Comparison of ENCODE assay signal across 27 mouse cellular contexts in the genomic region with DNA sequence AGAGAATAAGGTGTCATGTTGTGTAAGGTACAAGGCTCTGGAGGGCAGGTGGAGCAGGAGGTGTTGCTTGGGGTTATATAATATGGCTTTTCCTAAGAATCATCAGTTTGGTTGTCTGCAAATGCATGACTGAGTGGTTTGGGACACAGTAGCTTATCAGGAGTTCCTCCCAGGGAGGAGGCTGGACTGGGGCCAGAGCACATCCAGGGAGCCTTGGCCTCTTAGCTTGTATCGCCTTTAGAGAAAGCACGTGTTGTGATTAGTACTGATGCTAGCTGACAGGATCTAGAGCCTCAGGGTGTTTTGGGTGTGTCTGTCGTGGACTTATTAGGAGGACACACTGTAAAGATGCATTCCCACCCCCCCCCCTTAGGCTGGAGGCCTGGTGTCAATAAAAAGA. TPM values are rescaled to one million over a fixed set of nuclear protein-coding genes. Genes with fewer than 3 reads are reported as not detected.
DNase-seq lines count a peak whose midpoint lies in the region; ATAC-seq and TF ChIP-seq lines count a peak whose summit lies in the region.
"Had no signal": no experiment of that assay in that cellular context is flagged by ENCODE, and none has a peak within 500 bp of the region (broad histone marks: within the 10 kb centered on the region; RNA-seq: fewer than 3 reads in every experiment).

No protein-coding gene starts in this region.

- H3K36me3 ChIP-seq in liver, postnatal 0 days (replicated peaks; ENCODE audit: insufficient read depth, low read length), result no peaks in the 10 kb centered on the region
- no peaks in the 10 kb centered on the region for H3K36me3 ChIP-seq in hindbrain, embryonic 12.5 days
- no peaks in the 10 kb centered on the region for H3K36me3 ChIP-seq in intestine, embryonic 16.5 days (ENCODE audit: control insufficient read depth, insufficient read depth, low read length)
- H3K36me3 ChIP-seq: G1E; kidney, embryonic 15.5 days; limb, embryonic 10.5 days; midbrain, embryonic 10.5 days; neural tube, embryonic 13.5 days had no signal

- no peaks in the 10 kb centered on the region for H3K9me3 ChIP-seq in liver, postnatal 0 days (ENCODE audit: low read length)
- H3K9me3 ChIP-seq in hindbrain, embryonic 12.5 days (replicated peaks), result no peaks in the 10 kb centered on the region
- H3K9me3 ChIP-seq in intestine, embryonic 16.5 days (ENCODE audit: control insufficient read depth, low read length), result no peaks in the 10 kb centered on the region
- H3K9me3 ChIP-seq: G1E; kidney, embryonic 15.5 days; limb, embryonic 10.5 days; midbrain, embryonic 10.5 days; neural tube, embryonic 13.5 days had no signal

- H3K27ac ChIP-seq in liver, postnatal 0 days (ENCODE audit: low read depth), result peak overlapping the region; percentile 25; the same call in 1 of the 2 replicates
- no peak overlapping the region for H3K27ac ChIP-seq in hindbrain, embryonic 12.5 days
- H3K27ac ChIP-seq in intestine, embryonic 16.5 days (ENCODE audit: low read length), result no peak overlapping the region
- H3K27ac ChIP-seq: kidney, embryonic 15.5 days; limb, embryonic 10.5 days; midbrain, embryonic 10.5 days; neural tube, embryonic 13.5 days had no signal

- TF ChIP-seq CTCF in liver, postnatal 0 days (IDR thresholded peaks at IDR 0.05; ENCODE audit: low read depth), result no peak

- 49% methylated on average over 3 of the region's 3 CpGs for WGBS in liver, postnatal 0 days (ENCODE audit: insufficient replicate concordance)
- WGBS in hindbrain, embryonic 12.5 days, result 67% methylated on average over 3 of the region's 3 CpGs
- WGBS in intestine, embryonic 16.5 days, result 67% methylated on average over 3 of the region's 3 CpGs

- peaks cover 14% of the 10 kb centered on the region for H3K4me1 ChIP-seq in liver, postnatal 0 days (ENCODE audit: insufficient read depth)
- H3K4me1 ChIP-seq in hindbrain, embryonic 12.5 days, result no peaks in the 10 kb centered on the region; the same call in 1 of the 2 replicates
- no peaks in the 10 kb centered on the region for H3K4me1 ChIP-seq in intestine, embryonic 16.5 days (ENCODE audit: control insufficient read depth, insufficient read depth, low read length)
- H3K4me1 ChIP-seq: kidney, embryonic 15.5 days; limb, embryonic 10.5 days; midbrain, embryonic 10.5 days had no signal

- 0 out of 2 replicates have a peak, but pooled peaks cover 3% of the 10 kb centered on the region for H3K27me3 ChIP-seq in liver, postnatal 0 days (ENCODE audit: insufficient read depth, low read length)
- H3K27me3 ChIP-seq in hindbrain, embryonic 12.5 days, result peaks cover 20% of the 10 kb centered on the region
- 0 out of 2 replicates have a peak, but pooled peaks cover 3% of the 10 kb centered on the region for H3K27me3 ChIP-seq in intestine, embryonic 16.5 days (replicated peaks; ENCODE audit: control insufficient read depth, insufficient read depth, low read length)

- peak overlapping the region; percentile 24; the same call in 1 of the 2 replicates for H3K4me2 ChIP-seq in liver, postnatal 0 days (ENCODE audit: low read depth, low read length)
- H3K4me2 ChIP-seq in hindbrain, embryonic 12.5 days (replicated peaks), result no peak overlapping the region
- H3K4me2 ChIP-seq in intestine, embryonic 16.5 days (ENCODE audit: low read depth, low read length), result no peak overlapping the region
- H3K4me2 ChIP-seq: heart, embryonic 11.5 days; kidney, embryonic 15.5 days; neural tube, embryonic 13.5 days had no signal

- no peak for TF ChIP-seq EP300 in liver, postnatal 0 days (IDR thresholded peaks at IDR 0.05; ENCODE audit: low read depth)

- DNase-seq in spleen, adult 12 weeks (ENCODE audit: low spot score), result peak; percentile 11
- no peak for DNase-seq in spleen, postnatal 14 days (ENCODE audit: low spot score in 2 of 2)
- peak; percentile 74 for DNase-seq in adrenal gland, postnatal 10 days
- DNase-seq in liver, postnatal 0 days, result peak; percentile 36
- DNase-seq: B cell, adult 2 months; cerebellum, adult 8-10 months; forebrain, postnatal 0 days; gastrocnemius, postnatal 14 days; heart, adult 11 months; kidney, adult 11 months; kidney, postnatal 36 days; lung, postnatal 10 days; right cerebral cortex, postnatal 14 days; spleen, adult 18-20 months; thymus, postnatal 4 days had no signal

- H3K9ac ChIP-seq in liver, postnatal 0 days (replicated peaks), result no peak overlapping the region
- H3K9ac ChIP-seq in hindbrain, embryonic 12.5 days, result no peak overlapping the region
- H3K9ac ChIP-seq in intestine, embryonic 16.5 days (ENCODE audit: low read depth, low read length), result no peak overlapping the region
- H3K9ac ChIP-seq: forebrain, postnatal 0 days; kidney, embryonic 15.5 days; neural tube, embryonic 13.5 days had no signal

- peak; percentile 76 for ATAC-seq in erythroid progenitor cell, adult 5-6 weeks (replicated peaks; ENCODE audit: low FRiP score, poor library complexity, severe bottlenecking)
- ATAC-seq in liver, postnatal 0 days, result peak; percentile 56; the same call in 1 of the 2 replicates
- ATAC-seq in hindbrain, embryonic 12.5 days (ENCODE audit: low FRiP score), result no peak
- ATAC-seq in intestine, embryonic 16.5 days, result no peak
- ATAC-seq: activated CD4-positive, CD25-positive, alpha-beta regulatory T cell, adult 4 months; forebrain, postnatal 0 days; midbrain, embryonic 16.5 days had no signal

- H3K4me3 ChIP-seq in liver, postnatal 0 days (ENCODE audit: low read depth, low read length), result no peak overlapping the region
- H3K4me3 ChIP-seq in hindbrain, embryonic 12.5 days, result no peak overlapping the region
- no peak overlapping the region for H3K4me3 ChIP-seq in intestine, embryonic 16.5 days (ENCODE audit: low read length)
- H3K4me3 ChIP-seq: kidney, embryonic 15.5 days; limb, embryonic 10.5 days; midbrain, embryonic 10.5 days; myocyte; neural tube, embryonic 13.5 days had no signal

RNA-seq across cellular contexts. Expression of a gene that starts 7.0 kb away (rescaled TPM):
- total RNA-seq in adrenal gland, postnatal 10 days (2021), result 100 to 1,000 TPM; 147 to 154 TPM
- total RNA-seq in erythroid progenitor cell, adult 5-6 weeks (2015; ENCODE audit: low replicate concordance), result 85.1 and 85.8 TPM in 2 replicates
- total RNA-seq in erythroid progenitor cell, adult 5-6 weeks (2017; ENCODE audit: low replicate concordance), result 66.9 and 68.2 TPM in 2 replicates
- 61.2 and 68.4 TPM in 2 replicates for polyA plus RNA-seq in liver, postnatal 0 days (2015; fragmentation: Nextera tagmentation; extraction: Ambion mirVana)
- 194 and 202 TPM in 2 replicates for polyA plus RNA-seq in hindbrain, embryonic 12.5 days (2016; fragmentation: Nextera tagmentation; extraction: Ambion mirVana)
- 166 and 186 TPM in 2 replicates for polyA plus RNA-seq in intestine, embryonic 16.5 days (2015; fragmentation: Nextera tagmentation; extraction: Ambion mirVana)

RNA-seq across cellular contexts. Expression of a gene that starts 21.1 kb away (rescaled TPM):
- total RNA-seq in adrenal gland, postnatal 10 days (2021), result 1 to 10 TPM; 2.7 TPM
- total RNA-seq in erythroid progenitor cell, adult 5-6 weeks (2015; ENCODE audit: low replicate concordance), result 3.4 and 4.3 TPM in 2 replicates
- 1.2 and 1.4 TPM in 2 replicates for total RNA-seq in erythroid progenitor cell, adult 5-6 weeks (2017; ENCODE audit: low replicate concordance)
- 0.56 and 0.71 TPM in 2 replicates for polyA plus RNA-seq in liver, postnatal 0 days (2015; fragmentation: Nextera tagmentation; extraction: Ambion mirVana)
- 4.9 and 5.6 TPM in 2 replicates for polyA plus RNA-seq in hindbrain, embryonic 12.5 days (2016; fragmentation: Nextera tagmentation; extraction: Ambion mirVana)
- 1.8 and 2.0 TPM in 2 replicates for polyA plus RNA-seq in intestine, embryonic 16.5 days (2015; fragmentation: Nextera tagmentation; extraction: Ambion mirVana)

RNA-seq across cellular contexts. Expression of a gene that starts 48.9 kb away (rescaled TPM):
- total RNA-seq in adrenal gland, postnatal 10 days (2021), result 100 to 1,000 TPM; 321 to 368 TPM
- 151 and 152 TPM in 2 replicates for total RNA-seq in erythroid progenitor cell, adult 5-6 weeks (2015; ENCODE audit: low replicate concordance)
- 30.3 and 35.2 TPM in 2 replicates for total RNA-seq in erythroid progenitor cell, adult 5-6 weeks (2017; ENCODE audit: low replicate concordance)
- polyA plus RNA-seq in liver, postnatal 0 days (2015; fragmentation: Nextera tagmentation; extraction: Ambion mirVana), result 258 and 261 TPM in 2 replicates
- polyA plus RNA-seq in hindbrain, embryonic 12.5 days (2016; fragmentation: Nextera tagmentation; extraction: Ambion mirVana), result 191 and 206 TPM in 2 replicates
- 357 and 388 TPM in 2 replicates for polyA plus RNA-seq in intestine, embryonic 16.5 days (2015; fragmentation: Nextera tagmentation; extraction: Ambion mirVana)

Comparison
In these comparisons a context has a peak if more than half of its experiments do, and no peak if none do; other contexts are left out.
1. DNase-seq: peak in spleen, adult 12 weeks (single experiment), adrenal gland, postnatal 10 days (single experiment) and liver, postnatal 0 days (single experiment); none in spleen, postnatal 14 days (0 of 2).
2. ATAC-seq: peak in erythroid progenitor cell, adult 5-6 weeks (single experiment) and liver, postnatal 0 days (single experiment); none in hindbrain, embryonic 12.5 days (single experiment) and intestine, embryonic 16.5 days (single experiment).